In the genomic region with DNA sequence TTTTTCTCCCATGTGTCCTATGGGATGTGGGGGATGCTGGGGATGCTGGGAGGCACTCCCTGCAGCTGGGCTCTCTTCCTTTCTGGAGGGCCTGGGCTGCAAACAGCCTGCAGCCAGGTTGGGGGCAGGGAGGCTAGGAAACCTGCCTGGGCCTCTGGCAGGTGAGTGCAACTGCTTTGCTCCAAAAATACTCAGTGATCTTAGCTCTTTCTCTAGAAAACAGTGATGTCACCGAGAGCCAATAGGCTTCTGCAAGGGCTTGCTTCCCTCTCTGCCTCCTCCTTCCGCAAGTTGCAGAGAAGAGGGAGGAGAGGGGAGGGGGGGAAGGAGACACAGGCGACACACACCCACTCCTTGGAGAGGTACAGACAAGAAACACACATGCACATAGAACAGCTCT, we compare ENCODE assay signal across 12 mouse cellular contexts. TPM values are rescaled to one million over a fixed set of nuclear protein-coding genes. Genes with fewer than 3 reads are reported as not detected.
DNase-seq lines count a peak whose midpoint lies in the region; ATAC-seq and TF ChIP-seq lines count a peak whose summit lies in the region.
"Had no signal": no experiment of that assay in that cellular context is flagged by ENCODE, and none has a peak within 500 bp of the region (broad histone marks: within the 10 kb centered on the region; RNA-seq: fewer than 3 reads in every experiment).

No protein-coding gene starts in this region.

- no peak overlapping the region for H3K4me2 ChIP-seq in hindbrain, embryonic 11.5 days (replicated peaks; ENCODE audit: low read depth, low read length)
- H3K4me2 ChIP-seq in neural tube, embryonic 13.5 days = no peak overlapping the region
- no peak overlapping the region for H3K4me2 ChIP-seq in intestine, postnatal 0 days (replicated peaks; ENCODE audit: low read depth)
- H3K4me2 ChIP-seq: embryonic facial prominence, embryonic 15.5 days; heart, embryonic 15.5 days had no signal

- H3K27ac ChIP-seq in hindbrain, embryonic 11.5 days (ENCODE audit: low read depth, low read length) = peak overlapping the region; percentile 27; the same call in 1 of the 2 replicates
- H3K27ac ChIP-seq in neural tube, embryonic 13.5 days (replicated peaks) = peak overlapping the region; percentile 71
- H3K27ac ChIP-seq in layer of hippocampus, adult 2 months = no peak overlapping the region
- H3K27ac ChIP-seq in intestine, postnatal 0 days (ENCODE audit: low read depth, low read length) = no peak overlapping the region
- H3K27ac ChIP-seq: embryonic facial prominence, embryonic 15.5 days; heart, embryonic 15.5 days; limb, embryonic 10.5 days had no signal

- no peaks in the 10 kb centered on the region for H3K9me3 ChIP-seq in hindbrain, embryonic 11.5 days (ENCODE audit: control insufficient read depth, low read length)
- H3K9me3 ChIP-seq in neural tube, embryonic 13.5 days = no peaks in the 10 kb centered on the region
- no peaks in the 10 kb centered on the region for H3K9me3 ChIP-seq in intestine, postnatal 0 days (ENCODE audit: control insufficient read depth)
- H3K9me3 ChIP-seq: embryonic facial prominence, embryonic 15.5 days; heart, embryonic 15.5 days; limb, embryonic 10.5 days had no signal

- no peaks in the 10 kb centered on the region for H3K36me3 ChIP-seq in hindbrain, embryonic 11.5 days (ENCODE audit: control insufficient read depth, insufficient read depth, low read length)
- H3K36me3 ChIP-seq in neural tube, embryonic 13.5 days = peaks cover 11% of the 10 kb centered on the region; the same call in 1 of the 2 replicates
- H3K36me3 ChIP-seq in intestine, postnatal 0 days (ENCODE audit: control insufficient read depth, insufficient read depth) = no peaks in the 10 kb centered on the region
- H3K36me3 ChIP-seq: embryonic facial prominence, embryonic 15.5 days; heart, embryonic 15.5 days; limb, embryonic 10.5 days had no signal

- H3K27me3 ChIP-seq in hindbrain, embryonic 11.5 days (ENCODE audit: control insufficient read depth, insufficient read depth, low read length) = no peaks in the 10 kb centered on the region
- peaks cover 2% of the 10 kb centered on the region; the same call in 1 of the 2 replicates for H3K27me3 ChIP-seq in neural tube, embryonic 13.5 days
- H3K27me3 ChIP-seq in intestine, postnatal 0 days (replicated peaks; ENCODE audit: control insufficient read depth, insufficient read depth, low read length) = no peaks in the 10 kb centered on the region

- H3K4me3 ChIP-seq in hindbrain, embryonic 11.5 days (ENCODE audit: low read depth, low read length) = no peak overlapping the region
- H3K4me3 ChIP-seq in neural tube, embryonic 13.5 days = no peak overlapping the region
- no peak overlapping the region for H3K4me3 ChIP-seq in layer of hippocampus, adult 2 months
- H3K4me3 ChIP-seq in intestine, postnatal 0 days (ENCODE audit: low read depth, low read length) = no peak overlapping the region
- H3K4me3 ChIP-seq: embryonic facial prominence, embryonic 15.5 days; heart, embryonic 15.5 days; limb, embryonic 10.5 days had no signal

- H3K9ac ChIP-seq in hindbrain, embryonic 11.5 days (ENCODE audit: low read depth, low read length) = no peak overlapping the region
- H3K9ac ChIP-seq in neural tube, embryonic 13.5 days = peak overlapping the region; percentile 61
- no peak overlapping the region for H3K9ac ChIP-seq in intestine, postnatal 0 days (ENCODE audit: low read depth, low read length)
- H3K9ac ChIP-seq: embryonic facial prominence, embryonic 15.5 days; heart, embryonic 15.5 days had no signal

- ATAC-seq in cerebellum, adult (ENCODE audit: insufficient number of reproducible peaks, low FRiP score, low TSS enrichment) = peak; percentile 49; the same call in 1 of the 2 replicates
- peak; percentile 23; the same call in 1 of the 2 replicates for ATAC-seq in hindbrain, embryonic 11.5 days (ENCODE audit: low FRiP score)
- peak; percentile 45; the same call in 1 of the 2 replicates for ATAC-seq in neural tube, embryonic 13.5 days (ENCODE audit: low read depth)
- ATAC-seq in intestine, postnatal 0 days = no peak

- H3K4me1 ChIP-seq in hindbrain, embryonic 11.5 days (replicated peaks; ENCODE audit: control insufficient read depth, insufficient read depth, low read length) = peaks cover 15% of the 10 kb centered on the region
- H3K4me1 ChIP-seq in neural tube, embryonic 13.5 days (replicated peaks) = peaks cover 63% of the 10 kb centered on the region
- H3K4me1 ChIP-seq in intestine, postnatal 0 days (replicated peaks; ENCODE audit: control insufficient read depth, insufficient read depth, low read length) = no peaks in the 10 kb centered on the region
- H3K4me1 ChIP-seq: embryonic facial prominence, embryonic 15.5 days had no signal

- TF ChIP-seq CTCF in layer of hippocampus, adult 2 months (conservative IDR thresholded peaks at IDR 0.05) = no peak
- no peak for TF ChIP-seq CTCF in intestine, postnatal 0 days (IDR thresholded peaks at IDR 0.05; ENCODE audit: low read depth)

- no peak for DNase-seq in cerebellum, postnatal 4 days (ENCODE audit: low spot score in 2 of 2)
- peak; percentile 61 for DNase-seq in cerebellum, adult 8-10 months
- no peak for DNase-seq in hindbrain, embryonic 11.5 days (ENCODE audit: low spot score)
- DNase-seq in layer of hippocampus, adult 2 months (ENCODE audit: low spot score in 2 of 2) = no peak
- DNase-seq in kidney, postnatal 10 days = no peak
- DNase-seq: lung, postnatal 4 days had no signal

- 19% methylated on average over 2 of the region's 3 CpGs for WGBS in hindbrain, embryonic 11.5 days
- WGBS in neural tube, embryonic 13.5 days = 15% methylated on average over 3 of the region's 3 CpGs
- 17% methylated on average over 3 of the region's 3 CpGs for WGBS in intestine, postnatal 0 days

RNA-seq across cellular contexts. Expression of a gene that starts 8.3 kb away (rescaled TPM):
- polyA plus RNA-seq in hindbrain, embryonic 11.5 days (2014; fragmentation: Nextera tagmentation; extraction: Ambion mirVana) = 5.7 and 6.6 TPM in 2 replicates
- polyA plus RNA-seq in neural tube, embryonic 13.5 days (2015; fragmentation: Nextera tagmentation; extraction: Ambion mirVana) = 12.6 and 14.3 TPM in 2 replicates
- 10 to 100 TPM; 21.7 to 23.3 TPM for total RNA-seq in layer of hippocampus, adult 2 months (2021)
- polyA plus RNA-seq in intestine, postnatal 0 days (2015; fragmentation: Nextera tagmentation; extraction: Ambion mirVana) = 3.6 and 3.9 TPM in 2 replicates

Comparison
In these comparisons a context has a peak if more than half of its experiments do, and no peak if none do; other contexts are left out.
1. H3K27ac ChIP-seq: peak in hindbrain, embryonic 11.5 days (single experiment) and neural tube, embryonic 13.5 days (single experiment); none in layer of hippocampus, adult 2 months (single experiment) and intestine, postnatal 0 days (single experiment).